Comparison of ENCODE assay signal across 20 mouse cellular contexts in the genomic region with DNA sequence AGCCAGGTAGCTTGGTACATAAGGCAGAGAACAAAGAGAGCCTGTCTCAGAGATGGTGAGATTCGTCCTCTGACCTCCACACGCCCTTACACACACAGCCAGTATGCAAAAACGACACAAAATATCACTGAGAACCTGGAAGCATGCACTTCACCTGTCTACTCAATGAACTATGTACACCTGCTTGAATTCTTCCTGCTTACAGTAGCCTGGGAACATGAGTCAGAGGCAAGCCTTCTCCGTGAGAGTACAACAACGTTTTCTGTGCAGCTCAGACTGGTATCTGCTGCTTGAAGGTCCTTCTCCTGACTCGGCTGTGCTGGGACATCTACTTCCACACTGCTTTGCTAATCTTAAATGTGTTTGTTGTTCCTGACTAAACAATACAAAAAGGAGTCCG. TPM values are rescaled to one million over a fixed set of nuclear protein-coding genes. Genes with fewer than 3 reads are reported as not detected.
DNase-seq lines count a peak whose midpoint lies in the region; ATAC-seq and TF ChIP-seq lines count a peak whose summit lies in the region.
"Had no signal": no experiment of that assay in that cellular context is flagged by ENCODE, and none has a peak within 500 bp of the region (broad histone marks: within the 10 kb centered on the region; RNA-seq: fewer than 3 reads in every experiment).

No protein-coding gene starts in this region.

- peak overlapping the region; percentile 63 for H3K27ac ChIP-seq in embryonic fibroblast, embryonic 13.5 days (ENCODE audit: insufficient read depth, low read length)
- H3K27ac ChIP-seq in kidney, embryonic 15.5 days = no peak overlapping the region
- H3K27ac ChIP-seq: embryonic facial prominence, embryonic 13.5 days; embryonic facial prominence, embryonic 15.5 days; forebrain, embryonic 13.5 days; forebrain, embryonic 15.5 days had no signal

- no peak for TF ChIP-seq POLR2A in embryonic fibroblast, embryonic 13.5 days (IDR thresholded peaks at IDR 0.05; ENCODE audit: low read depth, low read length)
- TF ChIP-seq POLR2A in myocyte (IDR thresholded peaks at IDR 0.05; ENCODE audit: insufficient read length, low read depth) = no peak

- H3K36me3 ChIP-seq in myocyte (ENCODE audit: control insufficient read depth, insufficient read depth) = no peaks in the 10 kb centered on the region
- H3K36me3 ChIP-seq in kidney, embryonic 15.5 days = no peaks in the 10 kb centered on the region
- H3K36me3 ChIP-seq: embryonic facial prominence, embryonic 13.5 days; embryonic facial prominence, embryonic 15.5 days; forebrain, embryonic 15.5 days had no signal

- no peaks in the 10 kb centered on the region for H3K79me2 ChIP-seq in myocyte (ENCODE audit: control insufficient read depth, insufficient read depth)

- H3ac ChIP-seq in myocyte (ENCODE audit: control insufficient read depth, insufficient read length) = no peak overlapping the region

- no peak for TF ChIP-seq CTCF in embryonic fibroblast, embryonic 13.5 days (IDR thresholded peaks at IDR 0.05; ENCODE audit: borderline replicate concordance, insufficient read depth, low read length)

- H3K27me3 ChIP-seq in myocyte (ENCODE audit: control insufficient read depth, insufficient read depth, insufficient read length) = no peaks in the 10 kb centered on the region
- no peaks in the 10 kb centered on the region for H3K27me3 ChIP-seq in kidney, embryonic 15.5 days
- H3K27me3 ChIP-seq: embryonic facial prominence, embryonic 13.5 days; embryonic facial prominence, embryonic 15.5 days; forebrain, embryonic 13.5 days; forebrain, embryonic 15.5 days had no signal

- H3K4me2 ChIP-seq in myocyte (ENCODE audit: low read depth) = peak overlapping the region; percentile 72
- H3K4me2 ChIP-seq in kidney, embryonic 15.5 days = no peak overlapping the region
- H3K4me2 ChIP-seq: embryonic facial prominence, embryonic 13.5 days; embryonic facial prominence, embryonic 15.5 days; forebrain, embryonic 13.5 days; forebrain, embryonic 15.5 days had no signal

- DNase-seq in heart, adult 11 months = peak; percentile 55
- DNase-seq in heart, adult 9 months (ENCODE audit: low spot score in 2 of 2) = no peak
- DNase-seq: adrenal gland, adult 2 months; adrenal gland, postnatal 10 days; adrenal gland, postnatal 25 days; cerebellum, adult 11 months; cerebellum, adult 18-20 months; cerebellum, adult 8-10 months; cerebellum, adult 9-11 months; cerebellum, postnatal 14 days; cerebellum, postnatal 36 days; embryo, embryonic 11 days; forebrain, postnatal 0 days had no signal

- H3K4me1 ChIP-seq in embryonic fibroblast, embryonic 13.5 days (ENCODE audit: control insufficient read depth, insufficient read depth, low read length) = peaks cover 14% of the 10 kb centered on the region
- H3K4me1 ChIP-seq in kidney, embryonic 15.5 days = no peaks in the 10 kb centered on the region
- H3K4me1 ChIP-seq: embryonic facial prominence, embryonic 13.5 days; embryonic facial prominence, embryonic 15.5 days; forebrain, embryonic 13.5 days; forebrain, embryonic 15.5 days had no signal

- no peaks in the 10 kb centered on the region for H3K9me3 ChIP-seq in kidney, embryonic 15.5 days (replicated peaks)
- H3K9me3 ChIP-seq: embryonic facial prominence, embryonic 13.5 days; embryonic facial prominence, embryonic 15.5 days; forebrain, embryonic 13.5 days; forebrain, embryonic 15.5 days had no signal

- WGBS in kidney, embryonic 15.5 days = 76% methylated on average over 7 of the region's 7 CpGs

- H3K4me3 ChIP-seq in embryonic fibroblast, embryonic 13.5 days (ENCODE audit: insufficient read depth, low read length) = no peak overlapping the region
- no peak overlapping the region for H3K4me3 ChIP-seq in myocyte
- no peak overlapping the region for H3K4me3 ChIP-seq in kidney, embryonic 15.5 days (replicated peaks)
- H3K4me3 ChIP-seq: embryonic facial prominence, embryonic 13.5 days; embryonic facial prominence, embryonic 15.5 days; forebrain, embryonic 13.5 days; forebrain, embryonic 15.5 days had no signal

- no peak overlapping the region for H3K9ac ChIP-seq in kidney, embryonic 15.5 days
- H3K9ac ChIP-seq: embryonic facial prominence, embryonic 13.5 days; embryonic facial prominence, embryonic 15.5 days; forebrain, embryonic 13.5 days; forebrain, embryonic 15.5 days; forebrain, postnatal 0 days had no signal

- no peak for ATAC-seq in kidney, embryonic 15.5 days (replicated peaks; ENCODE audit: low FRiP score)
- ATAC-seq: forebrain, embryonic 13.5 days; forebrain, embryonic 15.5 days; forebrain, postnatal 0 days had no signal

TF ChIP-seq in myocyte, 11 proteins besides CTCF, POLR2A, EP300 and RAD21:
- no peak for TF ChIP-seq E2F4 (IDR thresholded peaks at IDR 0.05; ENCODE audit: insufficient read depth)
- TF ChIP-seq POLR2AphosphoS2 (IDR thresholded peaks at IDR 0.05; ENCODE audit: insufficient read length, low read depth) = no peak
- no peak for TF ChIP-seq USF1 (IDR thresholded peaks at IDR 0.05; ENCODE audit: low read depth)
- TF ChIP-seq CEBPB (IDR thresholded peaks at IDR 0.05; ENCODE audit: insufficient read depth, poor library complexity, severe bottlenecking) = no peak
- TF ChIP-seq MYOD1 (IDR thresholded peaks at IDR 0.05; ENCODE audit: control insufficient read depth in 1 of 3, insufficient read length in 2 of 3, low read depth in 2 of 3) = no peak
- no peak for TF ChIP-seq MYOG (IDR thresholded peaks at IDR 0.05; ENCODE audit: control insufficient read depth in 1 of 3, insufficient read depth in 1 of 3, insufficient read length in 2 of 3, low read depth in 2 of 3)
- no peak for TF ChIP-seq TCF12 (IDR thresholded peaks at IDR 0.05; ENCODE audit: insufficient read depth, poor library complexity, severe bottlenecking)
- TF ChIP-seq SRF (IDR thresholded peaks at IDR 0.05; ENCODE audit: control insufficient read depth, insufficient read length, low read depth) = no peak
- no peak for TF ChIP-seq REST (IDR thresholded peaks at IDR 0.05; ENCODE audit: insufficient read depth, insufficient read length)
- TF ChIP-seq TCF3 (IDR thresholded peaks at IDR 0.05; ENCODE audit: insufficient read length, low read depth) = no peak
- no peak for TF ChIP-seq MAX (IDR thresholded peaks at IDR 0.05; ENCODE audit: low read depth)

RNA-seq across cellular contexts. Expression of a gene that starts 33.7 kb away (rescaled TPM):
- polyA plus RNA-seq in embryonic fibroblast, embryonic 13.5 days (2011; ENCODE audit: insufficient read length, low read depth, missing spikeins) = 593 and 598 TPM in 2 replicates
- 125 TPM for polyA plus RNA-seq in myocyte (2012; fragmentation: generic; extraction: Trizol)
- 13.4 and 16.4 TPM in 2 replicates for polyA plus RNA-seq in kidney, embryonic 15.5 days (2015; fragmentation: Nextera tagmentation; extraction: Ambion mirVana)

RNA-seq across cellular contexts. Expression of a gene that starts 36.6 kb away (rescaled TPM):
- 1.3 and 1.4 TPM in 2 replicates for polyA plus RNA-seq in embryonic fibroblast, embryonic 13.5 days (2011; ENCODE audit: insufficient read length, low read depth, missing spikeins)
- polyA plus RNA-seq in myocyte (2012; fragmentation: generic; extraction: Trizol) = 0.37 TPM
- polyA plus RNA-seq in kidney, embryonic 15.5 days (2015; fragmentation: Nextera tagmentation; extraction: Ambion mirVana) = 0.19 and 0.42 TPM in 2 replicates
- polyA plus RNA-seq: adrenal gland, adult 2 months; forebrain, embryonic 13.5 days had no signal
